Mouse (Mus musculus) cortical plate, adult 2 months (tissue): ENCODE measurements around the gene Siah3.

Source experiments
- CTCF ChIP-seq: fragments of 200-500 bp; IDR thresholded peaks from 2 replicates; pipeline ENCODE4 v1.5.1; 2011; ENCODE audit warnings: mild to moderate bottlenecking, control low read depth, low read length; ENCODE audit not compliant: insufficient read depth; ENCODE audit errors: extremely low read depth
- POLR2A ChIP-seq: fragments of 200-500 bp; IDR thresholded peaks from 2 replicates; pipeline ENCODE4 v1.6.1; 2011; ENCODE audit warnings: mild to moderate bottlenecking, low read length, control low read depth; ENCODE audit not compliant: insufficient read depth; ENCODE audit errors: extremely low read depth

DNA sequence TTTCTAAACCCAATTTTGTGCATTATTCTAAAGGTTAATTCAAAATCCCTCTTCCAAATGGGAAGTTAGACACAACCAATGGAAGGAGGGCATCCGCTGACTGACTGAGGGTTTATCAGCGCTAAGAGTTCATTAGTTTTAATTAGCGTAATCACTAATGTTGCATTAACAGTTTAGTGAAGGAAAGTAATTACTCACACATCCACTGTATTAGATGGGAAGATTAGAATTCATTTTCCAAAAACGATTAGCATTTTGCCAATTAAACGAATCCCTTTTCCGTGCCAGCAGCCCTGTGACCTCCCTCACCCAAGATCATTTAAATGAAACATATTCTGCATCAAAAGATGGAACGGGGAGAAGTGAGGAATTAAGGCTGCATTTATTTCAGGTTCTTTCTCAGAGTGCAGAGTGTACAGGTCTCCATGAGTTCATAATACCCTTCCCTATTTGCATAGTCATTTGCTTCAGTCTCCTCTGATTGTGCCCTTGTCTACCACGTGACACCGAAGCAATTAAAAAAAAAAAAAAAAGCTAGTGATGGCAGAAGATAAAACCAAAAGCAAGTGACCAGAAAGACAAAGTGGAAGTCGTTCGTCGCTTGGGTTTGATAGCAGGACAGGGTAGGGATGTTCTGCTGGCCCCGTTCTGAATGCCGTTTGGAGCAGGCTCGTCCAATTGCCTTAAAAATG is 62.6 kb downstream of the Siah3 start:
- no peak for TF ChIP-seq POLR2A
- no peak for TF ChIP-seq CTCF
